21 mouse cellular contexts compared by ENCODE assay signal in genomic region chr4:101026566-101026965, GRCm38 (mm10). TPM values are rescaled to one million over a fixed set of nuclear protein-coding genes. Genes with fewer than 3 reads are reported as not detected.
DNase-seq lines count a peak whose midpoint lies in the region; ATAC-seq and TF ChIP-seq lines count a peak whose summit lies in the region.
"Had no signal": no experiment of that assay in that cellular context is flagged by ENCODE, and none has a peak within 500 bp of the region (broad histone marks: within the 10 kb centered on the region; RNA-seq: fewer than 3 reads in every experiment).

No protein-coding gene starts in this region.

- no peaks in the 10 kb centered on the region for H3K4me1 ChIP-seq in forebrain, postnatal 0 days (ENCODE audit: insufficient read depth)
- H3K4me1 ChIP-seq: heart, embryonic 13.5 days; limb, embryonic 12.5 days had no signal

- no peak overlapping the region for H3K27ac ChIP-seq in left cerebral cortex, adult 2 months
- H3K27ac ChIP-seq in forebrain, postnatal 0 days (ENCODE audit: low read depth, low read length): no peak overlapping the region
- H3K27ac ChIP-seq: heart, embryonic 13.5 days; limb, embryonic 12.5 days; liver, embryonic 14.5 days; macrophage had no signal

- H3K4me3 ChIP-seq in left cerebral cortex, adult 2 months: no peak overlapping the region
- no peak overlapping the region for H3K4me3 ChIP-seq in forebrain, postnatal 0 days (ENCODE audit: low read depth, low read length)
- H3K4me3 ChIP-seq: heart, embryonic 13.5 days; limb, embryonic 12.5 days had no signal

- H3K9ac ChIP-seq in forebrain, postnatal 0 days: no peak overlapping the region
- H3K9ac ChIP-seq: heart, embryonic 13.5 days; limb, embryonic 12.5 days; liver, embryonic 14.5 days had no signal

- DNase-seq in left cerebral cortex, adult 2 months (ENCODE audit: extremely low spot score in 1 of 2, low spot score in 2 of 2): peak; percentile 20 to 32
- DNase-seq in left cerebral cortex, postnatal 10 days (ENCODE audit: extremely low spot score in 1 of 2, low spot score in 2 of 2): no peak
- peak; percentile 9 for DNase-seq in retina, embryonic 14.5 days (ENCODE audit: low spot score)
- no peak for DNase-seq in retina, postnatal 1 day
- peak; percentile 21 for DNase-seq in forebrain, postnatal 0 days
- DNase-seq in telencephalon, adult 2 months (ENCODE audit: low read depth, low spot score): peak; percentile 44
- DNase-seq in ovary, postnatal 10 days (ENCODE audit: low spot score): no peak
- DNase-seq: adrenal gland, postnatal 10 days; cerebellum, adult 9-10 months; kidney, adult 8-10 months; kidney, postnatal 4 days had no signal

- intact Hi-C loops in left cerebral cortex, adult 2 months (cut with DNase I): no loop called here
- intact Hi-C loops in left cerebral cortex, postnatal 10 days (cut with DNase I): no loop called here

- WGBS in forebrain, postnatal 0 days: 37% methylated on average over 5 of the region's 5 CpGs

- H3K27me3 ChIP-seq in forebrain, postnatal 0 days (ENCODE audit: insufficient read depth, low read length): no peaks in the 10 kb centered on the region
- H3K27me3 ChIP-seq: heart, embryonic 13.5 days; limb, embryonic 12.5 days had no signal

- H3K4me2 ChIP-seq in forebrain, postnatal 0 days (ENCODE audit: low read depth): no peak overlapping the region
- H3K4me2 ChIP-seq: heart, embryonic 13.5 days; limb, embryonic 12.5 days had no signal

- no peaks in the 10 kb centered on the region for H3K36me3 ChIP-seq in forebrain, postnatal 0 days (ENCODE audit: insufficient read depth)
- H3K36me3 ChIP-seq: heart, embryonic 13.5 days; limb, embryonic 12.5 days had no signal

- TF ChIP-seq CTCF in left cerebral cortex, adult 2 months (IDR thresholded peaks at IDR 0.05): no peak
- TF ChIP-seq CTCF in forebrain, postnatal 0 days (IDR thresholded peaks at IDR 0.05; ENCODE audit: low read depth): no peak

- peak; percentile 43; the same call in 1 of the 2 replicates for ATAC-seq in forebrain, postnatal 0 days
- ATAC-seq: CD4-positive, CD25-positive, alpha-beta regulatory T cell, adult 4 months had no signal

- H3K9me3 ChIP-seq in forebrain, postnatal 0 days (ENCODE audit: low read length): peaks cover 5% of the 10 kb centered on the region; the same call in 1 of the 2 replicates

RNA-seq across cellular contexts. Expression of gene Gm10577, which starts 6.1 kb away (rescaled TPM):
- total RNA-seq in left cerebral cortex, adult 2 months (2021): not detected
- total RNA-seq in left cerebral cortex, postnatal 10 days (2021): not detected
- total RNA-seq in forebrain, postnatal 0 days (2014; rRNA removed): not detected in 2 replicates
- polyA plus RNA-seq in forebrain, postnatal 0 days (2015; fragmentation: Nextera tagmentation; extraction: Ambion mirVana): not detected in 2 replicates
- total RNA-seq: adrenal gland, postnatal 10 days; granulocyte monocyte progenitor cell, adult 5-6 weeks; hematopoietic stem cell, adult 5-6 weeks; MEL had no signal
- polyA plus RNA-seq: CD4-positive, CD25-positive, alpha-beta regulatory T cell, adult 4 months; heart, embryonic 13.5 days; limb, embryonic 12.5 days; liver, embryonic 14.5 days; macrophage; neural tube, embryonic 14.5 days; urinary bladder, adult 2 months had no signal

RNA-seq across cellular contexts. Expression of gene Raver2, which starts 42.2 kb away (rescaled TPM):
- total RNA-seq in left cerebral cortex, adult 2 months (2021): 10 to 100 TPM; 18.1 to 22.3 TPM
- 10 to 100 TPM; 27.6 to 28.3 TPM for total RNA-seq in left cerebral cortex, postnatal 10 days (2021)
- total RNA-seq in forebrain, postnatal 0 days (2014; rRNA removed): 14.4 and 15.0 TPM in 2 replicates
- 4.0 and 6.5 TPM in 2 replicates for polyA plus RNA-seq in forebrain, postnatal 0 days (2015; fragmentation: Nextera tagmentation; extraction: Ambion mirVana)
- polyA plus RNA-seq: macrophage had no signal

Comparison
In these comparisons a context has a peak if more than half of its experiments do, and no peak if none do; other contexts are left out.
1. DNase-seq: peak in left cerebral cortex, adult 2 months (2 of 2), retina, embryonic 14.5 days (single experiment), forebrain, postnatal 0 days (single experiment) and telencephalon, adult 2 months (single experiment); none in left cerebral cortex, postnatal 10 days (0 of 2), retina, postnatal 1 day (single experiment) and ovary, postnatal 10 days (single experiment).